Mouse (Mus musculus): ENCODE data around the gene Atp1b2. TPM values are rescaled to one million over a fixed set of nuclear protein-coding genes. Genes with fewer than 3 reads are reported as not detected.

The Atp1b2 gene
- polyA plus RNA-seq, 1 experiment from 2014 or later, result 6.0 TPM

- Histone ChIP-seq H3K4me1 (ENCODE audit: control insufficient read depth, insufficient read depth, low read length) (no peaks in the 10 kb centered on the region), H3K4me3 (ENCODE audit: low read depth, low read length) (no peak overlapping the region), H3K4me2 (ENCODE audit: low read depth, low read length) (no peak overlapping the region), H3K9ac (replicated peaks; ENCODE audit: low read length) (no peak overlapping the region), H3K27ac (replicated peaks; ENCODE audit: low read depth, low read length) (no peak overlapping the region), H3K27me3 (ENCODE audit: control insufficient read depth, insufficient read depth, low read length) (no peaks in the 10 kb centered on the region), H3K9me3 (replicated peaks; ENCODE audit: control insufficient read depth, low read length) (no peaks in the 10 kb centered on the region), H3K36me3 (replicated peaks; ENCODE audit: control insufficient read depth, insufficient read depth, low read depth, low read length) (peaks cover 16% of the 10 kb centered on the region)
- WGBS, result 83% methylated on average over 7 of the region's 7 CpGs
- ATAC-seq (replicated peaks; ENCODE audit: insufficient number of reproducible peaks, low FRiP score, low TSS enrichment, low read depth) (0 out of 2 replicates have a peak, but pooled peaks have one; percentile 12), DNase-seq (ENCODE audit: low spot score) (no peak)
Measured at GRCm38 (mm10) chr11:69591899-69592637, 13.7 kb downstream of the Atp1b2 start.

- Histone ChIP-seq H3K27ac (replicated peaks; ENCODE audit: low read depth, low read length) (no peak overlapping the region), H3K36me3 (replicated peaks; ENCODE audit: control insufficient read depth, insufficient read depth, low read depth, low read length) (peaks cover 16% of the 10 kb centered on the region), H3K9ac (replicated peaks; ENCODE audit: low read length) (no peak overlapping the region), H3K4me3 (ENCODE audit: low read depth, low read length) (no peak overlapping the region), H3K9me3 (replicated peaks; ENCODE audit: control insufficient read depth, low read length) (no peaks in the 10 kb centered on the region), H3K4me1 (ENCODE audit: control insufficient read depth, insufficient read depth, low read length) (no peaks in the 10 kb centered on the region), H3K27me3 (ENCODE audit: control insufficient read depth, insufficient read depth, low read length) (no peaks in the 10 kb centered on the region), H3K4me2 (ENCODE audit: low read depth, low read length) (no peak overlapping the region)
- DNase-seq (ENCODE audit: low spot score) (no peak), ATAC-seq (replicated peaks; ENCODE audit: insufficient number of reproducible peaks, low FRiP score, low TSS enrichment, low read depth) (no peak)
- WGBS, result 78% methylated on average over 3 of the region's 3 CpGs
Measured at GRCm38 (mm10) chr11:69591424-69591823, 14.3 kb downstream of the Atp1b2 start.

- peaks cover 16% of the 10 kb centered on the region for H3K36me3 ChIP-seq (replicated peaks; ENCODE audit: control insufficient read depth, insufficient read depth, low read depth, low read length)
- no peaks in the 10 kb centered on the region for H3K27me3 ChIP-seq (ENCODE audit: control insufficient read depth, insufficient read depth, low read length)
- no peak overlapping the region for H3K27ac ChIP-seq (replicated peaks; ENCODE audit: low read depth, low read length)
- no peaks in the 10 kb centered on the region for H3K9me3 ChIP-seq (replicated peaks; ENCODE audit: control insufficient read depth, low read length)
- no peaks in the 10 kb centered on the region for H3K4me1 ChIP-seq (ENCODE audit: control insufficient read depth, insufficient read depth, low read length)
- 93% methylated on average over 8 of the region's 8 CpGs for WGBS
- H3K4me3 ChIP-seq (ENCODE audit: low read depth, low read length), result no peak overlapping the region
- no peak for ATAC-seq (replicated peaks; ENCODE audit: insufficient number of reproducible peaks, low FRiP score, low TSS enrichment, low read depth)
- no peak overlapping the region for H3K4me2 ChIP-seq (ENCODE audit: low read depth, low read length)
- DNase-seq (ENCODE audit: low spot score), result no peak
- H3K9ac ChIP-seq (replicated peaks; ENCODE audit: low read length), result no peak overlapping the region
Measured at GRCm38 (mm10) chr11:69590622-69591021, 15.1 kb downstream of the Atp1b2 start.

GRCm38 (mm10) chr11:69589207-69589834, 16.4 kb downstream of the Atp1b2 start:
- no peaks in the 10 kb centered on the region for H3K9me3 ChIP-seq (replicated peaks; ENCODE audit: control insufficient read depth, low read length)
- no peak overlapping the region for H3K27ac ChIP-seq (replicated peaks; ENCODE audit: low read depth, low read length)
- no peak for DNase-seq (ENCODE audit: low spot score)
- H3K4me3 ChIP-seq (ENCODE audit: low read depth, low read length), result no peak overlapping the region
- H3K27me3 ChIP-seq (ENCODE audit: control insufficient read depth, insufficient read depth, low read length), result no peaks in the 10 kb centered on the region
- H3K4me1 ChIP-seq (ENCODE audit: control insufficient read depth, insufficient read depth, low read length), result no peaks in the 10 kb centered on the region
- H3K36me3 ChIP-seq (replicated peaks; ENCODE audit: control insufficient read depth, insufficient read depth, low read depth, low read length), result peaks cover 16% of the 10 kb centered on the region
- H3K4me2 ChIP-seq (ENCODE audit: low read depth, low read length), result no peak overlapping the region
- ATAC-seq (replicated peaks; ENCODE audit: insufficient number of reproducible peaks, low FRiP score, low TSS enrichment, low read depth), result no peak
- 91% methylated on average over 22 of the region's 22 CpGs for WGBS
- H3K9ac ChIP-seq (replicated peaks; ENCODE audit: low read length), result no peak overlapping the region

GRCm38 (mm10) chr11:69585718-69586325, 19.9 kb downstream of the Atp1b2 start:
- Histone ChIP-seq H3K4me2 (ENCODE audit: low read depth, low read length) (no peak overlapping the region), H3K36me3 (replicated peaks; ENCODE audit: control insufficient read depth, insufficient read depth, low read depth, low read length) (peaks cover 10% of the 10 kb centered on the region), H3K9me3 (replicated peaks; ENCODE audit: control insufficient read depth, low read length) (no peaks in the 10 kb centered on the region), H3K4me1 (ENCODE audit: control insufficient read depth, insufficient read depth, low read length) (no peaks in the 10 kb centered on the region), H3K27ac (replicated peaks; ENCODE audit: low read depth, low read length) (no peak overlapping the region), H3K9ac (replicated peaks; ENCODE audit: low read length) (no peak overlapping the region), H3K27me3 (ENCODE audit: control insufficient read depth, insufficient read depth, low read length) (no peaks in the 10 kb centered on the region), H3K4me3 (ENCODE audit: low read depth, low read length) (no peak overlapping the region)
- WGBS, result 80% methylated on average over 7 of the region's 7 CpGs
- DNase-seq (ENCODE audit: low spot score), result no peak
- no peak for ATAC-seq (replicated peaks; ENCODE audit: insufficient number of reproducible peaks, low FRiP score, low TSS enrichment, low read depth)

- WGBS, result 96% methylated on average over 13 of the region's 13 CpGs
- no peak overlapping the region for H3K4me2 ChIP-seq (ENCODE audit: low read depth, low read length)
- DNase-seq (ENCODE audit: low spot score) (no peak), ATAC-seq (replicated peaks; ENCODE audit: insufficient number of reproducible peaks, low FRiP score, low TSS enrichment, low read depth) (no peak)
- no peak overlapping the region for H3K27ac ChIP-seq (replicated peaks; ENCODE audit: low read depth, low read length)
- H3K27me3 ChIP-seq (ENCODE audit: control insufficient read depth, insufficient read depth, low read length), result no peaks in the 10 kb centered on the region
- no peaks in the 10 kb centered on the region for H3K4me1 ChIP-seq (ENCODE audit: control insufficient read depth, insufficient read depth, low read length)
- no peaks in the 10 kb centered on the region for H3K9me3 ChIP-seq (replicated peaks; ENCODE audit: control insufficient read depth, low read length)
- H3K9ac ChIP-seq (replicated peaks; ENCODE audit: low read length), result no peak overlapping the region
- peaks cover 9% of the 10 kb centered on the region for H3K36me3 ChIP-seq (replicated peaks; ENCODE audit: control insufficient read depth, insufficient read depth, low read depth, low read length)
- H3K4me3 ChIP-seq (ENCODE audit: low read depth, low read length), result no peak overlapping the region
Measured at GRCm38 (mm10) chr11:69584937-69585336, 20.8 kb downstream of the Atp1b2 start.

GRCm38 (mm10) chr11:69584008-69584407, 21.7 kb downstream of the Atp1b2 start:
- DNase-seq (ENCODE audit: low spot score), result no peak
- ATAC-seq (replicated peaks; ENCODE audit: insufficient number of reproducible peaks, low FRiP score, low TSS enrichment, low read depth), result no peak
- Histone ChIP-seq H3K4me3 (ENCODE audit: low read depth, low read length) (no peak overlapping the region), H3K4me1 (ENCODE audit: control insufficient read depth, insufficient read depth, low read length) (no peaks in the 10 kb centered on the region), H3K9me3 (replicated peaks; ENCODE audit: control insufficient read depth, low read length) (no peaks in the 10 kb centered on the region), H3K27me3 (ENCODE audit: control insufficient read depth, insufficient read depth, low read length) (no peaks in the 10 kb centered on the region), H3K27ac (replicated peaks; ENCODE audit: low read depth, low read length) (no peak overlapping the region), H3K36me3 (replicated peaks; ENCODE audit: control insufficient read depth, insufficient read depth, low read depth, low read length) (peaks cover 4% of the 10 kb centered on the region), H3K4me2 (ENCODE audit: low read depth, low read length) (no peak overlapping the region), H3K9ac (replicated peaks; ENCODE audit: low read length) (no peak overlapping the region)
- 90% methylated on average over 7 of the region's 7 CpGs for WGBS

- Histone ChIP-seq H3K27ac (replicated peaks; ENCODE audit: low read depth, low read length) (no peak overlapping the region), H3K36me3 (replicated peaks; ENCODE audit: control insufficient read depth, insufficient read depth, low read depth, low read length) (no peaks in the 10 kb centered on the region), H3K9ac (replicated peaks; ENCODE audit: low read length) (no peak overlapping the region), H3K9me3 (replicated peaks; ENCODE audit: control insufficient read depth, low read length) (no peaks in the 10 kb centered on the region), H3K27me3 (ENCODE audit: control insufficient read depth, insufficient read depth, low read length) (no peaks in the 10 kb centered on the region), H3K4me1 (ENCODE audit: control insufficient read depth, insufficient read depth, low read length) (peaks cover 7% of the 10 kb centered on the region), H3K4me2 (ENCODE audit: low read depth, low read length) (0 out of 2 replicates have a peak overlapping the region, but pooled peaks have one; percentile 2), H3K4me3 (ENCODE audit: low read depth, low read length) (peak overlapping the region; percentile 65)
- DNase-seq (ENCODE audit: low spot score) (no peak), ATAC-seq (replicated peaks; ENCODE audit: insufficient number of reproducible peaks, low FRiP score, low TSS enrichment, low read depth) (no peak)
- 64% methylated on average over 9 of the region's 9 CpGs for WGBS
Measured at GRCm38 (mm10) chr11:69582230-69582805, 23.4 kb downstream of the Atp1b2 start.
